Mouse (Mus musculus): ENCODE results near the gene Alkbh1.

- TF ChIP-seq GATA1 (IDR thresholded peaks at IDR 0.05; ENCODE audit: low read length) (no peak), TAL1 (IDR thresholded peaks at IDR 0.05; ENCODE audit: low read length) (no peak)
These were observed 27.7 kb upstream of the Alkbh1 start for GRCm38 (mm10) chr12:87471421-87471963.
